Mouse (Mus musculus): Measurements from ENCODE around the gene Cdkal1.

GRCm38 (mm10) chr13:29248535-29248934 lies 606.9 kb downstream of the Cdkal1 start:
- no peak for TF ChIP-seq POLR2A (IDR thresholded peaks at IDR 0.05; ENCODE audit: low read depth, low read length)
- TF ChIP-seq CTCF (IDR thresholded peaks at IDR 0.05; ENCODE audit: extremely low read depth, insufficient read length, insufficient replicate concordance, low read depth, low read length), result no peak

Measured in small intestine, adult 2 months (tissue).